Mouse (Mus musculus) heart, embryonic 14.5 days (tissue): ENCODE results near the gene Mmp12. TPM values are rescaled to one million over a fixed set of nuclear protein-coding genes. Genes with fewer than 3 reads are reported as not detected.

ENCODE experiments used
- ATAC-seq: fragments of 200-750 bp; cut with Nextera tagmentation; 2 replicates; pipeline ENCODE4 v1.8.0; 2017; ENCODE audit warnings: low read depth, moderate TSS enrichment; ENCODE audit not compliant: insufficient number of reproducible peaks, insufficient read depth, low FRiP score
- H3K27ac ChIP-seq, 2 experiments: fragments of 200-500 bp in 1 of 2; fragments of 300-500 bp in 1 of 2; sonication (generic) in 1 of 2; replicated peaks in 1 of 2; 2 replicates each; pipeline ENCODE4 v1.5.1; 2012 to 2014; ENCODE audit warnings: low read depth in 2 of 2, low read length in 2 of 2, control low read depth in 1 of 2, mild to moderate bottlenecking in 1 of 2, mixed read lengths in 1 of 2; ENCODE audit not compliant: control insufficient read depth in 1 of 2, insufficient read depth in 1 of 2
- H3K27me3 ChIP-seq: fragments of 300-500 bp; sonication (generic); 2 replicates; pipeline ENCODE4 v1.6.1; 2014; ENCODE audit warnings: mild to moderate bottlenecking, low read length, control low read depth; ENCODE audit not compliant: control insufficient read depth, insufficient read depth
- H3K36me3 ChIP-seq: fragments of 300-500 bp; sonication (generic); 2 replicates; pipeline ENCODE4 v1.6.1; 2014; ENCODE audit warnings: mild to moderate bottlenecking, control low read depth, low read length, mixed read lengths; ENCODE audit not compliant: control insufficient read depth, insufficient read depth
- H3K4me1 ChIP-seq, 2 experiments: fragments of 200-500 bp in 1 of 2; fragments of 300-500 bp in 1 of 2; sonication (generic) in 1 of 2; 2 replicates each; pipeline ENCODE4 v1.6.1; 2012 to 2014; ENCODE audit warnings: low read length in 2 of 2, control low read depth in 1 of 2, mixed read lengths in 1 of 2; ENCODE audit not compliant: control insufficient read depth in 2 of 2, insufficient read depth in 2 of 2
- H3K4me2 ChIP-seq: fragments of 300-500 bp; sonication (generic); 2 replicates; pipeline ENCODE4 v1.6.1; 2014; ENCODE audit warnings: mild to moderate bottlenecking, low read length
- H3K4me3 ChIP-seq, 2 experiments: fragments of 200-500 bp in 1 of 2; fragments of 300-500 bp in 1 of 2; sonication (generic) in 1 of 2; 2 replicates each; pipeline ENCODE4 v1.5.1; 2012 to 2014; ENCODE audit warnings: low read length in 2 of 2, mild to moderate bottlenecking in 2 of 2, control low read depth in 1 of 2, low read depth in 1 of 2, moderate library complexity in 1 of 2; ENCODE audit not compliant: control insufficient read depth in 1 of 2, insufficient read depth in 1 of 2
- H3K9ac ChIP-seq: fragments of 300-500 bp; sonication (generic); 2 replicates; pipeline ENCODE4 v1.6.1; 2014; ENCODE audit warnings: mild to moderate bottlenecking, low read length
- H3K9me3 ChIP-seq: fragments of 300-500 bp; sonication (generic); 2 replicates; pipeline ENCODE4 v1.6.1; 2016; ENCODE audit warnings: low read length, control low read depth; ENCODE audit not compliant: control insufficient read depth
- WGBS: fragments of 180-500 bp; shearing (Covaris S2); extraction: QIAGEN DNeasy Blood & Tissue Kit; methylation state at CpG from one replicate; pipeline ENCODE4 v1.1.7; 2014; 5-methylcytosine and 5-hydroxymethylcytosine counted together
- polyA plus RNA-seq: library from polyadenylated mRNA; unstranded; fragments of >200 nt; fragmentation: Nextera tagmentation; extraction: Ambion mirVana; gene quantifications from 2 replicates; pipeline ENCODE4 v1.2.1, GENCODE M21; 2014

Gene Mmp12
- 0.39 and 1.8 TPM in 2 replicates for polyA plus RNA-seq

DNA sequence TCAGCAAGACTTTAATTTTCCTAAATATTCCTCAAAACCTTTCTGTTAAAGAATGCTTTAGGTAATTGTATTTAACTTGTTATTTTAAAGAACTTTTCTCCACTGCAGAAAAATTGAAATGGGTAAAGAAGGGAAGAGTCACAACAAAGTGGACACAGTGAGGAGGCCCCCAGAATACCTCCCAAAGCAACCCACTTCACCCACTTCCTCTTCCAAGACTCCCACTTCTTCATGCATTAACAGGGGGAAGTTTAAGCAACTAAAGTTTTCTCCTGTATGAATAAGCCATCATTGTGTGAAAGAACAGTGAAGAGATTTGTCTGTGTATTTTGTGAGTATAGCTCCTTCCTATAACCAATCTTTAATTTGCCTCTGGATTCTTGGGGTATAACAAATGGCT lies at the start of gene Mmp12:
Gene Mmp12 (plus strand): TSS at position 275 of the 400 bp plus-strand sequence.
- no peaks in the 10 kb centered on the region for H3K27me3 ChIP-seq
- no peak for ATAC-seq
- no peaks in the 10 kb centered on the region for H3K36me3 ChIP-seq
- H3K27ac ChIP-seq = no peak within 1 kb of the TSS
- no peak within 1 kb of the TSS for H3K9ac ChIP-seq
- H3K4me1 ChIP-seq = no peaks in the 10 kb centered on the region
- H3K4me3 ChIP-seq = no peak within 1 kb of the TSS
- no peaks in the 10 kb centered on the region for H3K9me3 ChIP-seq
- no peak within 1 kb of the TSS for H3K4me2 ChIP-seq

DNA sequence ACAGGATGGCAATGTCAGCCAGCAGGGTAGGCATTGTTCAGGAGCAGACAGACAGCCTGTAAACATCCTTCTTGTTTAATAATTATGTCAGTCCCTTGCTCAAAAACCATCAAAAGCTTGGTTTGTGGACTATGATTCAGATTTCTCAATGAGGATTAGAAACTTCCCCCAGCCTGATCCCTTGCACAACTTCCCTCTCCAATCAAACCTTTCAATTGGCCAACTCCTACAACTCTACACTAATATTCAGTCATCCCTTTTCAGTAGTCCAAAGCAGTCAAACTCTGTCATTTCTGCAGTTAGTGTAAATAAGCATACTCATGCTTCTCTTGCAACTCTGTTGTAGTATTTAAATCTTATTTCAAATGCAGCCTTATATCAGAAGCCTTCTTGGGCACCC lies 12.3 kb upstream of the Mmp12 start:
- H3K27ac ChIP-seq = no peak overlapping the region
- ATAC-seq = no peak
- H3K36me3 ChIP-seq = no peaks in the 10 kb centered on the region
- no peak overlapping the region for H3K9ac ChIP-seq
- H3K4me1 ChIP-seq = no peaks in the 10 kb centered on the region
- H3K27me3 ChIP-seq = no peaks in the 10 kb centered on the region
- H3K4me2 ChIP-seq = no peak overlapping the region
- H3K4me3 ChIP-seq = no peak overlapping the region
- H3K9me3 ChIP-seq = no peaks in the 10 kb centered on the region

DNA sequence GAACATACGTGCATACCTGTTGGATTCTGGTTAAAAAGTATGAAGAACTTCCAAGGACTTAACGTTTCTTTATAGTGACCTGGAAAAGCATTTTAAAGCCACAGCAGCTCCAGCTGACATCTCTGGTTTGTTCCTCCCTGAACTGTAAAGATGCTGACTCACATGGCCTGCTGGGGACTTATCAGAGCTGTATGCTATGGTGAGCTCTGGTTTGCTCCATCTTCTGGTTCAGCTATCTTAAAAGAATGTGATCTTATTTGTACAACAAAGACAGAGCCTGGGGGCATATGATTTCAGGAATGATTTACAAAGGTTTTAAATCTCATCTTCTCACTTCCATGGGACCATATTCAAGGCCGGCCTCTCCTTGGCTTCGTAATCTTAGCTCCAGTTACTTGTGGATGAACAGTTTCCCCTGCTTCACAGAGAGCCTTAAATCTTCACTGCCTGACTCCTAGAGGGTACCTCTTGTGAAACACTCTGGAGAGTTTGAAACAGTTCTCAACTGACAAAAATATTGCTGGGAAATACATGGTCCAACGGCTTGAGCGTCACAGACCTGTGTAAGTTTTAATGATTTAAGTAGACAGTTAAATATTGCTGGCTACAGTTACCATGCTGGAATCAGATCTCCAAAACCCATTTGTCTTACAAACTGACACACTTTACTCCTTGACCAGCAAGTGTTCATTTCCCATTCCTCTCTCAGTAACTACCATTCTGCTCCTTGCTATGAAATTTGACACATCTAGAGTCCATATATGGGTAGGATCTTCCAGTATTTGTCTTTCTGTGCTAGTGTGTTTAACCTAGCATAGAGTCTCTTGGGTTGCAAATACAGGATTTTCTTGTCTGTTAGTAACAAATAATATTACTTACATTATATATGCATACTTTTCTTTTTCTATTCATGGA lies 8.2 kb upstream of the Mmp12 start:
- H3K4me3 ChIP-seq = no peak overlapping the region
- no peak overlapping the region for H3K9ac ChIP-seq
- H3K27me3 ChIP-seq = no peaks in the 10 kb centered on the region
- no peak for ATAC-seq
- no peaks in the 10 kb centered on the region for H3K36me3 ChIP-seq
- 81% methylated on average over 5 of the region's 6 CpGs for WGBS
- H3K4me1 ChIP-seq = no peaks in the 10 kb centered on the region
- H3K4me2 ChIP-seq = no peak overlapping the region
- H3K27ac ChIP-seq = no peak overlapping the region
- H3K9me3 ChIP-seq = no peaks in the 10 kb centered on the region

DNA sequence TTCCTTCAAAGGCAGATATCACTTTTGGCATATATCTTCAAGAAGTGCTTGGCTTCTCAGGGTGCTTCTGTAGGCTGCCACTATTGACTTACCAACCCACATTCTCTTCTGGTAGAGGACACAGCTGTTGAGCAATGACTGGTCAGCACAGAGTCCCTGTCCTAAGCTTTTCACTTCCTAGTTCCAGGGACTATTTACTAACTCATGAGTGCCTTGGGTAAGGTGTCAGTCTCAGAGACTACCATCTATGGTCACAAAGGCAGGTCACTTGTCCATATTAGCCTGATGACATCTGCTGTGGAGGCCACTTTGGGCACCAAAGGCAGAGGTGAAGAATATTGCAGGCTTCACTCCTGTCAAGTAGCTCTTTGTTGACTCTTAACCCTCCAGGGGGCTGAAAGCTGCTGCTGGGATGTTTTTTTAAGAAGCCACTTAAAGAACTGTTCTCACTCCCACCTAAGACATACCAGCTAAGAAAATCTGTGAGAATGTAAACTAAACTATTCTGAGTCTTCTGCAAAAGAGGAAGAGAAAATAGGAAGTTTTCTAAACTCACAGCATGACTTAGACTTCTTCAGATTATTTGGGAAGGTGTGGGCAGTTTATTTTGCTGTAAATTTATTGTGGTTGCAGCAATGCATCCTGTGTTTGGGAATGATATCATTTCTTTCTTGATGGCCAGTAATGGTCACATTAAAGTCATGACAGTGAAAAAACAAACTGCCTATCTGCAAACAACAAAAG lies 7.3 kb upstream of the Mmp12 start:
- no peak overlapping the region for H3K4me2 ChIP-seq
- H3K36me3 ChIP-seq = no peaks in the 10 kb centered on the region

DNA sequence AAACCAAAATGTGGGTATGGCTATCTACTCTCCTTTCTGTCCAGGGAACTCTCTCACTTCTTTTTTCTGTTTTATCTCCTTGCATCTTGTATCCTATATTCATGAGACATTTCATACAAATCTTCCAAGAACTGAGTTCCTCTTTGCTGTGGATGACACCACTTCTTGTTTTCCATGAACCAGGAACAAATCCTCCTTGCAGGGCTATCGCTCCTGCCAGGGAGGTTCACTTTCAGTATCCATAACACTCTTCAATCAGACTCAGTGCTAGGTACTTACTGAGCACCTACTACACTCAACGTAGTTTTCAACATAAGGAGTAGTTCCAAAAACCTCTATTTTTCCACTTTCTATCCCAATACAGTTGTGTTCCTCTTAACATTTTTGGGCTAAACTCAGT lies 1.3 kb downstream of the Mmp12 start:
- H3K27me3 ChIP-seq = no peaks in the 10 kb centered on the region
- H3K27ac ChIP-seq = no peak overlapping the region
- H3K9ac ChIP-seq = no peak overlapping the region
- no peaks in the 10 kb centered on the region for H3K9me3 ChIP-seq
- H3K4me1 ChIP-seq = no peaks in the 10 kb centered on the region
- no peak for ATAC-seq
- WGBS = 84% methylated on average over 2 of the region's 2 CpGs
- H3K4me2 ChIP-seq = no peak overlapping the region
- H3K4me3 ChIP-seq = no peak overlapping the region
- H3K36me3 ChIP-seq = no peaks in the 10 kb centered on the region

More for the DNA sequence above, 7.3 kb upstream of the Mmp12 start:
- Histone ChIP-seq H3K27ac (no peak overlapping the region), H3K4me1 (no peaks in the 10 kb centered on the region), H3K4me3 (no peak overlapping the region), H3K9me3 (no peaks in the 10 kb centered on the region), H3K9ac (no peak overlapping the region), H3K27me3 (no peaks in the 10 kb centered on the region)
- no peak for ATAC-seq

DNA sequence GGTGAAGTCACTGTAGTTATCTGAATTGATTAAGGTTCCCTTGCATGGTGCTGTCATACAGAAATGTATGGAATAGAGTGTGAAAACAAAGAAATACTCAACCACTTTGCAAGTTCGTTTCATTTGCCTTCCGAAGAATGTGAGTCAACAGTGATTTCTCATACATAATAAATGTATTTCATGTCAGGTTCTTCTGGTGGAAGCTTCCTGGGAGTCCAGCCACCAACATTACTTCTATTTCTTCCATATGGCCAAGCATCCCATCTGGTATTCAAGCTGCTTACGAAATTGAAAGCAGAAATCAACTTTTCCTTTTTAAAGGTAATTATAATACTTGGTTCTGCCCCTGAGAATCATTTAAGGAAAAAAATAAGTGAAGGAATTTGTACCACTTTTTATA lies 10.4 kb downstream of the Mmp12 start:
- no peak overlapping the region for H3K4me2 ChIP-seq
- no peak for ATAC-seq
- H3K27me3 ChIP-seq = no peaks in the 10 kb centered on the region
- H3K36me3 ChIP-seq = no peaks in the 10 kb centered on the region
- H3K4me1 ChIP-seq = no peaks in the 10 kb centered on the region
- H3K27ac ChIP-seq = no peak overlapping the region
- WGBS = 77% methylated on average over 3 of the region's 3 CpGs
- H3K9me3 ChIP-seq = no peaks in the 10 kb centered on the region
- H3K4me3 ChIP-seq = no peak overlapping the region
- no peak overlapping the region for H3K9ac ChIP-seq

DNA sequence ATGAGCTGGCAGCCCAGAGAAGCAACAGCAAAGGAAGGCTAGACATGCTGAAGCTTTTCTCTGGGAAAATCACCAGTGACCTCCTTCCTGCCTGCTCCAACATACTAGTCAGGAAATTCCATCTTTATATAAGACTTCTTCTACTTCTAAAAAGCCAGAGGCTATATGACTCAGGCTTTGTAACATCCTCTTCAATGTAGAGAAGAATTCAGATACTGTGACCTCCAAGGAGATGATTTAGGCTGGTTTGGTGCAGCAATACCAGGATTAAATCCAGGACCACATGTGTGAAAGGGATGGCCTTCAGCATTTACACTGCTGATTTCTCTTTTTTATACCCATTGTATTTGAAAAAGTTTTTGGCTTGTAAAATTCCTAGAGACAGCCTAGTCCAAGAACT lies 43.8 kb downstream of the Mmp12 start, which contains the start of gene Mmp1b:
Gene Mmp1b (minus strand): TSS at position 101 of the 400 bp plus-strand sequence.
- H3K9ac ChIP-seq = no peak within 1 kb of the TSS
- H3K4me1 ChIP-seq = no peaks in the 10 kb centered on the region
- H3K9me3 ChIP-seq = no peaks in the 10 kb centered on the region
- no peak within 1 kb of the TSS for H3K4me3 ChIP-seq
- no peak within 1 kb of the TSS for H3K4me2 ChIP-seq
- no peak for ATAC-seq
- no peak within 1 kb of the TSS for H3K27ac ChIP-seq
- no peaks in the 10 kb centered on the region for H3K36me3 ChIP-seq
- H3K27me3 ChIP-seq = no peaks in the 10 kb centered on the region
